Mouse (Mus musculus) urinary bladder, postnatal 14 days (tissue): ENCODE measurements around the gene Brinp2.

Experiments used
- DNase-seq: peaks from one replicate; pipeline ENCODE4 v3.0.0; 2021; ENCODE audit warnings: low spot score

Gene Brinp2

DNA sequence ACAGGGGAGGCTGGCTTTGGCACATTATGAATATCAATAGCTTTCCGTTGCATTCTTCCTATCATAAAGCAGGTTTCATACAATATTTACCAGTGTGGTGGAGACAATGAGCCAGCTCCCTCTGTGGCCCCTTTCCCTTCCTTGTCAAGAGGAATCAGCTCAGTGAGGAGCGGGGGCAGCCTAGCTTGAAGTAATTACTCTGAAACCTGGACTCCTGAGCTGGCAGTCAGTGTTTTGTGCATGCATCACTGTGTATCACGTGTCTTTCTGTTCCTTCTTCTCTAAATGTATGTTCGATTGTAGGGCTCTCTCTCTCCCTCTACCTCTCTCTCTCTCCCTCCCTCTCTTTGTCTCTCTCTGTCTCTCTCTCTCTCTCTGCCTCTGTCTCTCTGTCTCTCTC lies 135.1 kb downstream of the Brinp2 start:
- no peak for DNase-seq

DNA sequence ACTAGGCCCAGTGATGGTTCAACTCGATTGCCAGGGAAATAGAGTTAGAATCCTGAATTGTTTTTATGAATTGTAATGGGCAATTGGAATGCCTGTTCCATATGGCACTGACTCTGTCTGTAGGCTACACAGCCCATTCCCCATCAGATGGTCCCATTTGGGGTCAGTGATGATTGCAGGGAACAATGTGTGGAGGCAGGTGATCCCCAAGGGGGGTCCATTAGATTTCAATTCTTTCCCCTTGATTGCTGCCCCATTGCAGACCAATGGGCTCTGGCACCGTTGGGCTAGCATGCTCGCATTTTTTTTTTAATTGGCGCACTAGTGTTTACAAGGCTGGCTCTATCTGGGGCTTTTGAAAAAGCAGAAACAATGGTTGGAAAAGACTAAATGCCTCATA lies 136.0 kb downstream of the Brinp2 start:
- DNase-seq = no peak

DNA sequence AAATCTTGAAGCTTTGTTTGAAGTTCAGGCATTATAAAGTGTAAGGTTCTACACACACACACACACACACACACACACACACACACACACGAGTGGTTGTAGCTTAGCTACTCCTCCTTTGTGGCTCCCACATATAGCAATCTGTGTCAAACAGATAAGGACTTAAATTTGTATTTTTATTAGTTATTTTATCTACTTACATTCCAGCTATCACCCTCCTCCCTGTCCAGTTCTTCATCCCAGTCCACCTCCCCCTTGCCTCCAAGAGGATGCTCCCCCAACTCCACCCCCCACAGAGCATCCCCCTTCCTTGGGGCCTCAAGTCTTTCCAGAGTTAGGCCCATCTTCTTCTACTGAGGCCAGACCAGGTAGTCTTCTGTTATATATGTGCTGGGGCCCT lies 137.4 kb downstream of the Brinp2 start:
- no peak for DNase-seq

DNA sequence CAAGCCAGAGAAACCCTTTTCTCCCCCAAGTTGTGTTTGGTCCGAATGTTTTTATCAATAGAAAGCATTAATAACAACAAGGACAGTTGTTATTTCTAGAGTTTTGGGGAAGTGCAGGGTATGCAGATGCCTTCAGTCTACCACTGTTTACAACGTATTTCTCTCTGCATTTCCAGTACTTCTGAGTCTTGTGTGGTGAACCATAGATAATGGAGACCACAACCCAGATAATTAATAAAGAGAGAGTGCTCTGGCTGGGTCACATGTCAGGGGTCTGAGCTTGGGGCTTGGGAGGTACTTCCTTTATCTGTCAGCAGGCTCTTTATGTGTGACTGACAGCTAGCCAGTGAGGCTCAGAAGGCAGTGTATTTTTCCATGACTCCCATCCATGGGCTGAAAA lies 137.8 kb downstream of the Brinp2 start:
- no peak for DNase-seq

DNA sequence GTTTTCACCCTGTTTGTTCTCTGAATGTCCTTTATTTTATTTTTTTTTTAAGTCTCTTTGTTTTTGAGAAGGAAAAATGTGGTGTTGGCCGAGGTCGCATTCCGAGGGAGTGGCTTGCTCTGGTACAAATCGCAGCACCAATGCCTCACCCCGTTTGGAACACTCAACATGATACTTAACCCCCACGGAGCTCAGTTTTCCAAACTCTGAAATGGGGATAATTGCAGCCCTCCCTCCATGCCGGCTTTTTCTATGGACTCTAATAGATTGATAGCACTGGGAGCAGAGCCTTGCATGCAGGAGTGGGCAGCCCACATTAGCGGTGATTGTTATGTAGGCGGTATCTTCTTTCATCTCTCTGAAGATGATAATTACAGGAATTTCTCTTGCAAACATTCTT lies 140.5 kb downstream of the Brinp2 start:
- no peak for DNase-seq

DNA sequence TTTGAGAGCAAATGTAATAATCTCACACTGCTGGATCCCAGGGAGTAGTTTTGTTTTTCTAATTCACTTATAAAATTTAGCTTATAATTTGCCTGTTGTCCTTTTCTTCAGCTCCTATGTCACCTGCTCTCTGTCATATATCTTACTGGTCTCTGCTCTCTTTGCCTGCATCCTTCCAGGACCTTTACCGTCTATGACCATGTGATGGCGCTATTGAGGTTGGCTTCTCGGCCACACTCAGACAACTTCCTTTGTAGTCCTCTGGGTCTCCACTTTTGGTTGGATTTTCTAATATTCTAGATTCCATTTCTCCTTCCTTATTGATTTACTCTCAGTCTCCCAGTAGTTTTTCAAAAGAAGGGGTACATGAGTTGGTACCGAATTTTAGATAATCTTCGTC lies 141.4 kb downstream of the Brinp2 start:
- DNase-seq = no peak

DNA sequence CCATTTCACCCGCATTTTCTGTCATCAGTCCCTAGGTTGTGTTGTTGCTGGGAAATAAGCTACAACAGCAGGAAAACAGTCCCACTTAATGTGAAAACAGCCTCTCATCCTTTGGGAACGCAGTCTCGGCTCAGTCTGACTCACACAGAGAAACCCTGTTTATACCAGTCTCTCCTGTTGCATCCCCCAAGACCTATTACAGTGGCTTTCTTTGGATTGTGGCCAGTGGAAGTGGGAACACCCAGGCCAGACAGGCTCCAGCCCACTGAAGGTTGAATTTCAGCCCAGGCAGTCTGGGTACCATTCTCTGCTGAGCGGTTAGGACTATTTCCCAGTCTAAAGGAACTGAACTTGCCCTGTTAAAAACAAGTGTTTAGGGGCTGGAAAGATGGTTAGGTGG lies 142.4 kb downstream of the Brinp2 start:
- DNase-seq = no peak

DNA sequence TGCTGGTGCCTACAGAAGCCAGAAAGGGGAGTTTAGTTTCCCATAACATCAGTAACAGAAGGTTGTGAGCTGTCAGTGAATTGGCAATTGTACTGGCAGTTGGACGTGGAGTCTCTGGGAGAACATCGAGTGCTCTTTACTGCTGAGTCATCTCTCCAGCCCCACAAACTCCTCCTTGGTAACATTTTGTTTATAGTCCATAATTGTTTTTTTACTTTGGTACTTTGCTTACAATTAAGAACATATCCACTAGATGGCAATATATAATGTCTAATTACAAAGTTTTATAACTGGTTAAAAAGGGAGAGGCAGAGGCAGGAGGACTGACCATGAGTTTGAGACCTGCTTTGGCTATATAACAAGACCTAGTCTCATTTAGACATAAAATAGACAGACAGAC lies 148.5 kb downstream of the Brinp2 start:
- no peak for DNase-seq

DNA sequence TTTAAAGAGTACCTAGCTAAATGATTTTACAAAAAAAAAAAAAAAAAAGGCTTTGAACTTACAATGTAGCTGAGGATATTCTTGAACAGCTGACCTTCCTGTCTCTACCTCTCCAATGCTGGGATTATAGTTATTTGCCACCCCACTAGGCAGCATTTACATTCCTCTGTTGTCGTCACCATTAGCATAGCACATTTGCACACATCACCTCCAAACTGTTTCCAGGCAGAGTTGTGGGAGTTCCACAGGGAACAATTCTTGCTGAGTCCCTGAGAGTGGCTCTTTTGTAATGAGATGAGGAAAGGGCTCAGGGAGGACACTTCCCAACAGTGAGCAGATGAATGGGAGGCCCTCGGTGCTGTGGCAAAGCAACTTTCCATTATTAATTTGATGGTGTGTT lies 153.2 kb downstream of the Brinp2 start:
- no peak for DNase-seq
